Mouse (Mus musculus): ENCODE results near the gene Mier1.

DNA sequence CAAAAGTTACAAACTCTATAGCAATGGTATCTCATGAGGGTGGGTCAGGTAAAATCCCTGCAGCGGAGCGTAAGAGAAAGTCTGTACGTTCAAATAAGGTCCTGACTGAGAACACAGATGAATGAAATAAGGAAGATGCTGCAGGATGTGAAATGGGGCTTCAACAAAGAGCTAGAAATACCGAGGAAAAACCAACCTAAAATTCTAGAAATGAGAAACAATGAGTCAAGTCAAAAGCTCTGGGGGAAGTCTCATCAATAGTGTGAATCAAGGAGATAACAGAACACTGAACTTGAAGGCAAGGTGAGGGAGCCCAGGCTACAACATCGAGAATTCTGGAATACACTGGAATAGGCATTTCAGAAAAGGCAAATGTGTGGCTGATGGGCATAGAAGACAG lies 15.7 kb upstream of the Mier1 start:
- TF ChIP-seq POLR2A (IDR thresholded peaks at IDR 0.05; ENCODE audit: insufficient read depth, low read depth, low read length) = no peak
- TF ChIP-seq CTCF (IDR thresholded peaks at IDR 0.05) = no peak
